18 mouse cellular contexts compared by ENCODE assay signal in the genomic region with DNA sequence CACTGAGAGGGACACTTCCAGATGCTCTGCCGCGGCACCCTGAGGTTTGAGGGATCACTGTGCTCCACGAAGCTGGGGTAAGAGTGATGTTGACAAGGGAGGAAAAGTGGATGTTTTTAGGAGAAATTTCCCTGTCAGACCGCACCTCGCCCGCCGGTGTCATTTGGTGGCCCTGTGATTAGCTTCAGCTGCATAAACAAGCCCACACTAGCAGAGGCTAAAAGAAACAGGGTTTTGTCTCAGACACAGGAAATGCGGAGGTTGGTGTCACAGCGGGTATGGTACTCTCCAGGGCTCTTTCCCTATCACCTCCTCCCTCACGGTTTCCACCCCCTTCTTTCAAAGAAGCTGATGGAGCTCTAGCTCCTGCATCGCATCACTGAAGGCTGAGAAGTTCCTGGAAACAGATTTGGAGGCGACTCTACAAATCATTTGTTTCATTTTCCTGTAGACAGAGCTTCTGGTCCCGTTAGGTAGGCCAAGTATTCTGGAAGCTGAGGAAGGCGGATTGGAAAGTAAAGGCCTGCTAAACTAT. TPM values are rescaled to one million over a fixed set of nuclear protein-coding genes. Genes with fewer than 3 reads are reported as not detected.
DNase-seq lines count a peak whose midpoint lies in the region; ATAC-seq lines count a peak whose summit lies in the region.
"Had no signal": no experiment of that assay in that cellular context is flagged by ENCODE, and none has a peak within 500 bp of the region (broad histone marks: within the 10 kb centered on the region; RNA-seq: fewer than 3 reads in every experiment).

No protein-coding gene starts in this region.

- no peak for ATAC-seq in CD4-positive, CD25-positive, alpha-beta regulatory T cell, adult 4 months
- ATAC-seq: activated CD4-positive, CD25-positive, alpha-beta regulatory T cell, adult 4 months; hindbrain, postnatal 0 days; intestine, postnatal 0 days; Patski had no signal

- peak; percentile 8 for DNase-seq in CD4-positive, CD25-positive, alpha-beta regulatory T cell, adult 2 months (ENCODE audit: low read depth, low spot score)
- peak; percentile 35 for DNase-seq in right cerebral cortex, adult 18-20 months
- DNase-seq in right cerebral cortex, postnatal 4 days = no peak
- DNase-seq in embryo, embryonic 9.5 days (ENCODE audit: extremely low spot score) = peak; percentile 27
- DNase-seq in kidney, postnatal 10 days = no peak
- DNase-seq in cerebellum, adult 11 months = no peak
- DNase-seq: adrenal gland, adult 8-10 months; cerebellum, adult 2 months; cerebellum, postnatal 25 days; gastrocnemius, adult 2 months; kidney, postnatal 4 days; lung, embryonic 14.5 days had no signal

RNA-seq across cellular contexts. Expression of gene Fam20c, which starts 38.7 kb away (rescaled TPM):
- polyA plus RNA-seq in CD4-positive, CD25-positive, alpha-beta regulatory T cell, adult 4 months (2017; shearing (Covaris generic)) = not detected
- polyA plus RNA-seq: activated CD4-positive, CD25-positive, alpha-beta regulatory T cell, adult 4 months; G1E had no signal

Comparison
In these comparisons a context has a peak if more than half of its experiments do, and no peak if none do; other contexts are left out.
1. DNase-seq: peak in CD4-positive, CD25-positive, alpha-beta regulatory T cell, adult 2 months (single experiment), right cerebral cortex, adult 18-20 months (single experiment) and embryo, embryonic 9.5 days (single experiment); none in right cerebral cortex, postnatal 4 days (single experiment), kidney, postnatal 10 days (single experiment) and cerebellum, adult 11 months (single experiment).